Mouse (Mus musculus) stomach, postnatal 0 days (tissue): ENCODE measurements at regions not wholly inside any gene's neighbourhood (a gene's known extent, or its start where the extent isn't known, plus 50 kb on each side); places are given as distances from the start of the nearest gene placed in this dataset.

ENCODE experiments used
- ATAC-seq: fragments of 200-750 bp; cut with Nextera tagmentation; 2 replicates; pipeline ENCODE4 v1.8.0; 2017; ENCODE audit not compliant: low FRiP score, low TSS enrichment
- DNase-seq: peaks from one replicate; pipeline ENCODE4 v3.0.0-alpha.2; 2016; ENCODE audit warnings: low spot score
- H3K27ac ChIP-seq: fragments of 300-500 bp; sonication (generic); replicated peaks from 2 replicates; pipeline ENCODE4 v1.5.1; 2014; ENCODE audit warnings: mild to moderate bottlenecking, control low read depth
- H3K27me3 ChIP-seq: fragments of 300-500 bp; sonication (generic); 2 replicates; pipeline ENCODE4 v1.6.1; 2014; ENCODE audit warnings: low read length; ENCODE audit not compliant: control insufficient read depth, insufficient read depth
- H3K36me3 ChIP-seq: fragments of 300-500 bp; sonication (generic); 2 replicates; pipeline ENCODE4 v1.6.1; 2014; ENCODE audit warnings: low read length, mixed read lengths; ENCODE audit not compliant: control insufficient read depth, insufficient read depth
- H3K4me1 ChIP-seq: fragments of 300-500 bp; sonication (generic); replicated peaks from 2 replicates; pipeline ENCODE4 v1.6.1; 2014; ENCODE audit warnings: antibody characterized with exemption; ENCODE audit not compliant: control insufficient read depth, insufficient read depth
- H3K4me2 ChIP-seq: fragments of 300-500 bp; sonication (generic); replicated peaks from 2 replicates; pipeline ENCODE4 v1.6.1; 2014; ENCODE audit warnings: low read depth, mild to moderate bottlenecking, control low read depth, moderate library complexity
- H3K4me3 ChIP-seq: fragments of 300-500 bp; sonication (generic); 2 replicates; pipeline ENCODE4 v1.5.1; 2014; ENCODE audit warnings: low read depth, low read length, control low read depth
- H3K9ac ChIP-seq: fragments of 300-500 bp; sonication (generic); 2 replicates; pipeline ENCODE4 v1.6.1; 2014; ENCODE audit warnings: mild to moderate bottlenecking, low read length, control low read depth, mixed read lengths
- H3K9me3 ChIP-seq: fragments of 300-500 bp; sonication (generic); 2 replicates; pipeline ENCODE4 v1.6.1; 2016; ENCODE audit warnings: low read length; ENCODE audit not compliant: control insufficient read depth
- CTCF ChIP-seq: IDR thresholded peaks from 2 replicates; pipeline ENCODE4 v1.5.1; 2016; ENCODE audit warnings: antibody characterized with exemption, low read depth, mild to moderate bottlenecking, moderate library complexity
- EP300 ChIP-seq: optimal IDR thresholded peaks from 2 replicates; pipeline ENCODE3; 2016; ENCODE audit warnings: antibody characterized with exemption
- WGBS: fragments of 180-500 bp; shearing (Covaris S2); extraction: QIAGEN DNeasy Blood & Tissue Kit; methylation state at CpG from one replicate; pipeline ENCODE4 v1.1.7; 2014; 5-methylcytosine and 5-hydroxymethylcytosine counted together

GRCm38 (mm10) chr2:160552121-160552669 lies 93.5 kb upstream of the Top1 start:
- DNase-seq (no peak), ATAC-seq (no peak)
- H3K27me3 ChIP-seq: no peaks in the 10 kb centered on the region
- no peak overlapping the region for H3K27ac ChIP-seq
- H3K9me3 ChIP-seq: no peaks in the 10 kb centered on the region
- H3K4me1 ChIP-seq: no peaks in the 10 kb centered on the region
- no peak overlapping the region for H3K4me3 ChIP-seq
- no peak overlapping the region for H3K4me2 ChIP-seq
- no peaks in the 10 kb centered on the region for H3K36me3 ChIP-seq
- 47% methylated on average over 19 of the region's 19 CpGs for WGBS
- TF ChIP-seq CTCF (no peak), EP300 (no peak)
- no peak overlapping the region for H3K9ac ChIP-seq

- ATAC-seq (no peak), DNase-seq (no peak)
- Histone ChIP-seq H3K36me3 (no peaks in the 10 kb centered on the region), H3K4me2 (no peak overlapping the region), H3K27me3 (no peaks in the 10 kb centered on the region), H3K4me1 (no peaks in the 10 kb centered on the region), H3K4me3 (no peak overlapping the region), H3K27ac (no peak overlapping the region), H3K9ac (no peak overlapping the region), H3K9me3 (no peaks in the 10 kb centered on the region)
- 51% methylated on average over 14 of the region's 14 CpGs for WGBS
- no peak for TF ChIP-seq EP300
- no peak for TF ChIP-seq CTCF
Measured at GRCm38 (mm10) chr2:160561711-160562110, 84.0 kb upstream of the Top1 start.

- H3K27ac ChIP-seq: no peak overlapping the region
- H3K4me1 ChIP-seq: no peaks in the 10 kb centered on the region
- no peak overlapping the region for H3K9ac ChIP-seq
- no peak overlapping the region for H3K4me3 ChIP-seq
- no peaks in the 10 kb centered on the region for H3K9me3 ChIP-seq
- 92% methylated on average over 4 of the region's 4 CpGs for WGBS
- no peaks in the 10 kb centered on the region for H3K36me3 ChIP-seq
- H3K27me3 ChIP-seq: no peaks in the 10 kb centered on the region
- H3K4me2 ChIP-seq: no peak overlapping the region
- ATAC-seq (no peak), DNase-seq (no peak)
- no peak for TF ChIP-seq CTCF
- TF ChIP-seq EP300: no peak
Measured at GRCm38 (mm10) chr2:160567813-160568212, 77.9 kb upstream of the Top1 start.

GRCm38 (mm10) chr2:160569496-160569895 lies 76.2 kb upstream of the Top1 start:
- H3K4me3 ChIP-seq: no peak overlapping the region
- no peak for DNase-seq
- no peak for ATAC-seq
- no peaks in the 10 kb centered on the region for H3K27me3 ChIP-seq
- H3K9ac ChIP-seq: no peak overlapping the region
- H3K27ac ChIP-seq: no peak overlapping the region
- no peak overlapping the region for H3K4me2 ChIP-seq
- no peaks in the 10 kb centered on the region for H3K9me3 ChIP-seq
- H3K36me3 ChIP-seq: no peaks in the 10 kb centered on the region
- no peaks in the 10 kb centered on the region for H3K4me1 ChIP-seq
- WGBS: 76% methylated on average over 5 of the region's 5 CpGs
- TF ChIP-seq CTCF (no peak), EP300 (no peak)

- no peak overlapping the region for H3K4me2 ChIP-seq
- H3K27ac ChIP-seq: no peak overlapping the region
- no peaks in the 10 kb centered on the region for H3K9me3 ChIP-seq
- no peaks in the 10 kb centered on the region for H3K4me1 ChIP-seq
- TF ChIP-seq EP300 (no peak), CTCF (peak; percentile 99)
- H3K27me3 ChIP-seq: peaks cover 4% of the 10 kb centered on the region; the same call in 1 of the 2 replicates
- no peak overlapping the region for H3K4me3 ChIP-seq
- peak; percentile 82 for DNase-seq
- WGBS: 11% methylated on average over 17 of the region's 17 CpGs
- H3K36me3 ChIP-seq: no peaks in the 10 kb centered on the region
- peak; percentile 63; the same call in 1 of the 2 replicates for ATAC-seq
- H3K9ac ChIP-seq: no peak overlapping the region
Measured at GRCm38 (mm10) chr2:160578384-160579320, 67.0 kb upstream of the Top1 start.

- Histone ChIP-seq H3K36me3 (no peaks in the 10 kb centered on the region), H3K27ac (no peak overlapping the region), H3K4me2 (no peak overlapping the region), H3K9me3 (no peaks in the 10 kb centered on the region), H3K9ac (no peak overlapping the region), H3K4me3 (no peak overlapping the region), H3K27me3 (peaks cover 4% of the 10 kb centered on the region; the same call in 1 of the 2 replicates), H3K4me1 (no peaks in the 10 kb centered on the region)
- WGBS: 42% methylated on average over 9 of the region's 9 CpGs
- ATAC-seq: no peak
- TF ChIP-seq CTCF: no peak
- TF ChIP-seq EP300: no peak
- DNase-seq: no peak
Measured at GRCm38 (mm10) chr2:160580250-160580649, 65.4 kb upstream of the Top1 start.
